Mouse (Mus musculus): ENCODE data around the gene Pbx3.

Gene Pbx3

GRCm38 (mm10) chr2:34147036-34147435, 225.9 kb downstream of the Pbx3 start:
- no peak for DNase-seq (ENCODE audit: low spot score in 2 of 2)

DNA sequence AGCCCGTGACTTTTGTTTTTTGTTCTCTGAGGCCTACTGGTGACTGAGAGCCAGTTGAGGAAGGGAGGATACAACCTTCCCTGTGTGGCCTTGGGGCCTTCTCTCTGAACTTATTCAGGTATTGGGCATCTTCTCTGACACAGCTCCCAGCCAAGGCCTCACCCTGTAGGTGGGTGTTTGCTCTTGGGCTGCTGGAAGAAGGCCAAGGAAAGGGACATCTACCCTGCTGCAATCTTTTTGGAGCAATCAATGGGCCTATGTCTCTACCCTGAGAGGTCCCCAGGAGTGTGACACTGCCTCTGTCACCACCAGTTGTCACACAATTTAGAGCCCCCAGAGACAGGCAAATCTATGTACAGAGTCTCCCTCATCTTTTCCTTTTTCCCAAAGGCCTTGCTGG, 226.5 kb downstream of the Pbx3 start:
- DNase-seq (ENCODE audit: low spot score in 2 of 2) = no peak

DNA sequence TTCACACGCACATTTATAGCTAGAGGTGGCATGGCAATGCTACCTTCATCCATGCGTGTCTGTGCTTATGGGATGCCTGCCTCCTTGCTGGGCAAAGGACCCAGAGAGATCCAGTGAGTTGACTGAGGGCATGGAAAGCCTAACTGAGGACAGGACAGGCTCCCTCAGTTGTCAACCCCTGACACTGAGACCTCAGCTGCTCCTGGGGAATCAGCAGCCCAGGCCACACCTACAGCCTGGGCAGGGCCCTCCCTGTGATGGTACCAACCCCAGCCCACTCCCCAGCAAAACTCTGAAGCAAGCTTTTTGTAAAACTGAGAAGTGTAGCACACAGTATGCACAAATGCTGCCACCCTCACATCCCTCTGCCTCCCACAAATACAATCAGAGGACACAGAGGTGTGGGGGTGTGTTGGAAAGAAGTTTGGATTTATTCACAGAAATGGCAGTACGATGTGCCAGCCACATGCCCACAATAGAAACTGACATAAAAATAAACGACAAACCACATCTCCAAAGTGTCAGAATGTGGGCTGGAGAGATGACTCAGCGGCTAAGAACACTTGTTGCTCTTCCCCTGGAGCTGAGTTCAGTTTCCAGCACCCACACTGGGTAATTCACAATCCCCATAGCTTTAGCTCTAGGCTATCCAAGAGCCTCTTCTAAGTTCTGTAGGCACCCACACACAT, 233.3 kb downstream of the Pbx3 start:
- DNase-seq (ENCODE audit: low spot score in 2 of 2) = peak; percentile 39 to 53

DNA sequence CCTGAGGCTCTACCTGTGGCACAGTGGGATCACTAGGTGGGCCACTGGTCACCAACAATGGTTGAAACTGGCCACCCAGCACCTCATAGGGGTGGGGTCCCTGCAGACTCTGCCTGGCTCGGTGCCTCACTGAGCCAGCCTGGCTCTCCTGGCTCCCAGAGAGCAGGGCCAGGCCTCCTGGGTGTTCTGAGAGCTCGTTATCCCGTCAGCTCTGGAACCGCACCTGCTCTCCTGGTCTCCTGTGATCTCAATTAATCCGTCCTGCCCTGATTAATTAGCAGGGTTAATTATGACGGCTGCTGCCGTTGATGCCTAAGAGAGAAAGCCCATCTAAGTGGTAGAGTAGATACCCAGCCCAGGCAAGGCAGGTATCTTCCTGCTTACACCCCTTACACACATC, 237.6 kb downstream of the Pbx3 start:
- no peak for DNase-seq (ENCODE audit: low spot score in 2 of 2)

GRCm38 (mm10) chr2:34132751-34133150, 240.2 kb downstream of the Pbx3 start:
- DNase-seq (ENCODE audit: low spot score in 2 of 2) = no peak

GRCm38 (mm10) chr2:34129674-34130267, 243.2 kb downstream of the Pbx3 start:
- DNase-seq (ENCODE audit: low spot score in 2 of 2) = no peak

GRCm38 (mm10) chr2:34127871-34128270, 245.1 kb downstream of the Pbx3 start:
- no peak for DNase-seq (ENCODE audit: low spot score in 2 of 2)

DNA sequence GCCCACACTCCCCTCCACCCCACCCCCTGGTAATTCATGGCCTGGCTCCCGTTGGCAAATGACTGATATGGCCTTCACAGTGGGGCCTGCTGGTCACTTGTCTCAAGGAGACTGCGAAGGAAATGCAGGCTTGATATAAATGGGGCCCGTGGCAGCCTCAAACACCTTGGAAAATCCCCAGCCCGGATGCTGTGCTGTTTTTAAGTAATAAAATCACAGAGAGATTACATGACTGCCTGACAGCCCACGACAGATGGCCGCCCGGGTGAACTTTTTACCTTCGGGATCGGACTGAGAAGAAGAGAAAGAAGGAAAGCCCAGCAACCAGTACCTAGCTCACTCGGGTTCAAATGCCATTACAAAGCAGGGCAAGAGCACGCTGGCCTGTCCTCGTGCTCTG, 249.0 kb downstream of the Pbx3 start:
- no peak for DNase-seq (ENCODE audit: low spot score in 2 of 2)
